ENCODE assay signal across 10 mouse cellular contexts in genomic region chr6:28834046-28834445, GRCm38 (mm10). TPM values are rescaled to one million over a fixed set of nuclear protein-coding genes. Genes with fewer than 3 reads are reported as not detected.
DNase-seq lines count a peak whose midpoint lies in the region; ATAC-seq and TF ChIP-seq lines count a peak whose summit lies in the region.
"Had no signal": no experiment of that assay in that cellular context is flagged by ENCODE, and none has a peak within 500 bp of the region (broad histone marks: within the 10 kb centered on the region; RNA-seq: fewer than 3 reads in every experiment).

No protein-coding gene starts in this region.

- WGBS in heart, embryonic 10.5 days = 43% methylated on average over 2 of the region's 2 CpGs
- WGBS in hindbrain, embryonic 12.5 days = 28% methylated on average over 2 of the region's 2 CpGs
- 34% methylated on average over 2 of the region's 2 CpGs for WGBS in midbrain, embryonic 13.5 days

- H3K36me3 ChIP-seq in heart, embryonic 10.5 days = peaks cover 6% of the 10 kb centered on the region; the same call in 1 of the 2 replicates
- peaks cover 4% of the 10 kb centered on the region for H3K36me3 ChIP-seq in E14TG2a.4 (ENCODE audit: insufficient read depth, low read length)
- H3K36me3 ChIP-seq in hindbrain, embryonic 12.5 days = no peaks in the 10 kb centered on the region
- H3K36me3 ChIP-seq in midbrain, embryonic 13.5 days = peaks cover 6% of the 10 kb centered on the region

- H3K27me3 ChIP-seq in heart, embryonic 10.5 days (ENCODE audit: insufficient read depth, poor library complexity, severe bottlenecking) = peaks cover 30% of the 10 kb centered on the region
- peaks cover 61% of the 10 kb centered on the region for H3K27me3 ChIP-seq in E14TG2a.4 (ENCODE audit: insufficient read depth, low read length)
- H3K27me3 ChIP-seq in hindbrain, embryonic 12.5 days = peaks cover 12% of the 10 kb centered on the region
- peaks cover 11% of the 10 kb centered on the region for H3K27me3 ChIP-seq in midbrain, embryonic 13.5 days
- H3K27me3 ChIP-seq: Patski had no signal

- no peak for TF ChIP-seq CTCF in E14TG2a.4 (conservative IDR thresholded peaks at IDR 0.05; ENCODE audit: low read length)

- no peaks in the 10 kb centered on the region for H3K9me3 ChIP-seq in heart, embryonic 10.5 days
- no peaks in the 10 kb centered on the region for H3K9me3 ChIP-seq in E14TG2a.4 (ENCODE audit: low read length)
- no peaks in the 10 kb centered on the region for H3K9me3 ChIP-seq in hindbrain, embryonic 12.5 days (replicated peaks)
- no peaks in the 10 kb centered on the region for H3K9me3 ChIP-seq in midbrain, embryonic 13.5 days

- peaks cover 25% of the 10 kb centered on the region for H3K4me1 ChIP-seq in heart, embryonic 10.5 days
- peaks cover 23% of the 10 kb centered on the region for H3K4me1 ChIP-seq in E14TG2a.4 (replicated peaks; ENCODE audit: low read depth, low read length)
- peaks cover 33% of the 10 kb centered on the region for H3K4me1 ChIP-seq in hindbrain, embryonic 12.5 days
- H3K4me1 ChIP-seq in midbrain, embryonic 13.5 days (replicated peaks) = peaks cover 37% of the 10 kb centered on the region

- ATAC-seq in hindbrain, embryonic 12.5 days (ENCODE audit: low FRiP score) = no peak
- 0 out of 2 replicates have a peak, but pooled peaks have one; percentile 0 for ATAC-seq in midbrain, embryonic 13.5 days
- ATAC-seq: Patski had no signal

- no peak overlapping the region for H3K27ac ChIP-seq in heart, embryonic 10.5 days
- H3K27ac ChIP-seq in hindbrain, embryonic 12.5 days = no peak overlapping the region
- no peak overlapping the region for H3K27ac ChIP-seq in midbrain, embryonic 13.5 days
- H3K27ac ChIP-seq: macrophage had no signal

- intact Hi-C loops in gastrocnemius, postnatal 36 days (cut with DNase I) = no loop called here
- intact Hi-C loops in left cerebral cortex, postnatal 10 days (cut with DNase I) = loop anchor here (5.0 to 10.0 kb wide), 3 partner anchors 188 to 311 kb away; no protein-coding TSS in a partner anchor

- peak overlapping the region; percentile 97 for H3K4me2 ChIP-seq in hindbrain, embryonic 12.5 days (replicated peaks)
- H3K4me2 ChIP-seq in midbrain, embryonic 13.5 days (replicated peaks) = peak overlapping the region; percentile 92

- no peak for DNase-seq in heart, embryonic 10.5 days (ENCODE audit: low spot score)
- no peak for DNase-seq in heart, adult 11 months
- DNase-seq in gastrocnemius, postnatal 36 days = no peak
- DNase-seq in left cerebral cortex, postnatal 10 days (ENCODE audit: extremely low spot score in 1 of 2, low spot score in 2 of 2) = no peak
- DNase-seq in frontal cortex, adult 2 months (ENCODE audit: extremely low spot score in 1 of 2, low spot score in 1 of 2) = no peak

- peak overlapping the region; percentile 92 for H3K9ac ChIP-seq in hindbrain, embryonic 12.5 days
- H3K9ac ChIP-seq in midbrain, embryonic 13.5 days (replicated peaks) = peak overlapping the region; percentile 96

- H3K4me3 ChIP-seq in heart, embryonic 10.5 days = peak overlapping the region; percentile 77; the same call in 1 of the 2 replicates
- peak overlapping the region; percentile 84; the same call in 1 of the 2 replicates for H3K4me3 ChIP-seq in E14TG2a.4 (replicated peaks; ENCODE audit: low read length)
- peak overlapping the region; percentile 80 for H3K4me3 ChIP-seq in hindbrain, embryonic 12.5 days
- H3K4me3 ChIP-seq in midbrain, embryonic 13.5 days (replicated peaks) = peak overlapping the region; percentile 85

RNA-seq across cellular contexts. Expression of gene Lrrc4, which starts 2.5 kb away (rescaled TPM):
- 0.73 and 0.87 TPM in 2 replicates for polyA plus RNA-seq in heart, embryonic 10.5 days (2016; fragmentation: Nextera tagmentation; extraction: Ambion mirVana)
- 3.6 and 4.6 TPM in 2 replicates for polyA plus RNA-seq in hindbrain, embryonic 12.5 days (2016; fragmentation: Nextera tagmentation; extraction: Ambion mirVana)
- polyA plus RNA-seq in midbrain, embryonic 13.5 days (2015; fragmentation: Nextera tagmentation; extraction: Ambion mirVana) = 5.1 and 5.3 TPM in 2 replicates
- under 1 TPM; 0.20 to 0.44 TPM for total RNA-seq in gastrocnemius, postnatal 36 days (2021)
- total RNA-seq in left cerebral cortex, postnatal 10 days (2021) = 10 to 100 TPM; 73.3 to 73.8 TPM
- 46.0 and 49.3 TPM in 2 replicates for polyA plus RNA-seq in frontal cortex, adult 2 months (2012; rRNA removed)
- polyA plus RNA-seq: Patski had no signal
